Mouse (Mus musculus) lung, adult 2 months (tissue): ENCODE measurements around the gene Top1. TPM values are rescaled to one million over a fixed set of nuclear protein-coding genes. Genes with fewer than 3 reads are reported as not detected.

Experiments used
- DNase-seq: peaks from one replicate; pipeline ENCODE4 v3.0.0; 2022
- H3K4me1 ChIP-seq: fragments of 200-500 bp; 2 replicates; pipeline ENCODE4 v1.6.1; 2011; ENCODE audit warnings: low read length; ENCODE audit not compliant: control insufficient read depth, insufficient read depth
- H3K4me3 ChIP-seq: fragments of 200-500 bp; replicated peaks from 2 replicates; pipeline ENCODE3; 2011; ENCODE audit warnings: low read depth, mild to moderate bottlenecking, control low read depth, low read length; ENCODE audit errors: extremely low read depth
- CTCF ChIP-seq: fragments of 200-500 bp; IDR thresholded peaks from 2 replicates; pipeline ENCODE4 v1.5.1; 2011; ENCODE audit warnings: mild to moderate bottlenecking, low read length, control low read depth; ENCODE audit not compliant: insufficient read depth
- POLR2A ChIP-seq: fragments of 200-500 bp; IDR thresholded peaks from 2 replicates; pipeline ENCODE4 v1.6.1; 2011; ENCODE audit warnings: low read depth, mild to moderate bottlenecking, control low read depth, low read length, borderline replicate concordance; ENCODE audit errors: extremely low read depth
- WGBS: fragments of 180-500 bp; shearing (Covaris S2); methylation state at CpG from one replicate; pipeline ENCODE4 v1.1.7; 2018; 5-methylcytosine and 5-hydroxymethylcytosine counted together
- polyA plus RNA-seq: library from polyadenylated mRNA; depleted of rRNA; stranded (reverse); fragments of >200 nt; gene quantifications from 2 replicates; pipeline ENCODE4 v1.2.3, GENCODE M21; 2012

The Top1 gene
- polyA plus RNA-seq, 1 experiment: 10.7 TPM

GRCm38 (mm10) chr2:160745497-160745896 is 99.8 kb downstream of the Top1 start:
- 56% methylated on average over 1 of the region's 1 CpGs for WGBS
- H3K4me3 ChIP-seq: no peak overlapping the region

GRCm38 (mm10) chr2:160746637-160747036 is 100.9 kb downstream of the Top1 start:
- TF ChIP-seq POLR2A (no peak), CTCF (no peak)
- DNase-seq: no peak

More at GRCm38 (mm10) chr2:160745497-160745896, 99.8 kb downstream of the Top1 start:
- no peak for TF ChIP-seq CTCF
- TF ChIP-seq POLR2A: no peak
- H3K4me1 ChIP-seq: peaks cover 50% of the 10 kb centered on the region
- no peak for DNase-seq

GRCm38 (mm10) chr2:160747075-160747474 is 101.4 kb downstream of the Top1 start:
- no peak for DNase-seq
- TF ChIP-seq CTCF: no peak
- TF ChIP-seq POLR2A: no peak
- 41% methylated on average over 10 of the region's 10 CpGs for whole genome bisulfite sequencing
- no peak overlapping the region for H3K4me3 ChIP-seq
- peaks cover 38% of the 10 kb centered on the region for H3K4me1 ChIP-seq

More at GRCm38 (mm10) chr2:160746637-160747036, 100.9 kb downstream of the Top1 start:
- Histone ChIP-seq H3K4me3 (no peak overlapping the region), H3K4me1 (peaks cover 39% of the 10 kb centered on the region)
- 84% methylated on average over 5 of the region's 5 CpGs for WGBS

- Histone ChIP-seq H3K4me3 (no peak overlapping the region), H3K4me1 (no peaks in the 10 kb centered on the region)
- DNase-seq: no peak
- no peak for TF ChIP-seq CTCF
- 69% methylated on average over 6 of the region's 6 CpGs for WGBS
These were observed 111.0 kb downstream of the Top1 start for GRCm38 (mm10) chr2:160756583-160757203.

- TF ChIP-seq CTCF: peak; percentile 66
- TF ChIP-seq POLR2A: no peak
- Histone ChIP-seq H3K4me3 (no peak overlapping the region), H3K4me1 (no peaks in the 10 kb centered on the region; the same call in 1 of the 2 replicates)
- DNase-seq: no peak
- 84% methylated on average over 9 of the region's 9 CpGs for WGBS
These were observed 114.9 kb downstream of the Top1 start for GRCm38 (mm10) chr2:160760433-160761184.

- 44% methylated on average over 3 of the region's 3 CpGs for WGBS
- DNase-seq: no peak
- no peak for TF ChIP-seq POLR2A
- no peak for TF ChIP-seq CTCF
- no peak overlapping the region for H3K4me3 ChIP-seq
- peaks cover 16% of the 10 kb centered on the region for H3K4me1 ChIP-seq
These were observed 118.1 kb downstream of the Top1 start for GRCm38 (mm10) chr2:160763816-160764215.

GRCm38 (mm10) chr2:160764386-160764785 is 118.7 kb downstream of the Top1 start:
- DNase-seq: no peak
- Histone ChIP-seq H3K4me1 (peaks cover 16% of the 10 kb centered on the region), H3K4me3 (no peak overlapping the region)
- WGBS: 71% methylated on average over 2 of the region's 2 CpGs
- TF ChIP-seq CTCF (no peak), POLR2A (no peak)

GRCm38 (mm10) chr2:160765096-160765495 is 119.4 kb downstream of the Top1 start:
- H3K4me3 ChIP-seq: no peak overlapping the region
- TF ChIP-seq POLR2A (no peak), CTCF (no peak)
- peaks cover 16% of the 10 kb centered on the region for H3K4me1 ChIP-seq
- DNase-seq: no peak
- 51% methylated on average over 3 of the region's 3 CpGs for WGBS

- WGBS: 43% methylated on average over 5 of the region's 5 CpGs
- DNase-seq: peak; percentile 49
- Histone ChIP-seq H3K4me1 (peaks cover 16% of the 10 kb centered on the region), H3K4me3 (no peak overlapping the region)
- TF ChIP-seq POLR2A (no peak), CTCF (no peak)
These were observed 120.7 kb downstream of the Top1 start for GRCm38 (mm10) chr2:160766371-160766771.

- no peak overlapping the region for H3K4me3 ChIP-seq
- no peak for DNase-seq
- 97% methylated on average over 2 of the region's 2 CpGs for WGBS
- peaks cover 16% of the 10 kb centered on the region for H3K4me1 ChIP-seq
- no peak for TF ChIP-seq POLR2A
- TF ChIP-seq CTCF: no peak
These were observed 121.5 kb downstream of the Top1 start for GRCm38 (mm10) chr2:160767201-160767600.
